In genomic region chr9:93170071-93170470, GRCm38 (mm10) we compare ENCODE assay signal across 22 mouse cellular contexts.
DNase-seq lines count a peak whose midpoint lies in the region; ATAC-seq lines count a peak whose summit lies in the region.
"Had no signal": no experiment of that assay in that cellular context is flagged by ENCODE, and none has a peak within 500 bp of the region (broad histone marks: within the 10 kb centered on the region; RNA-seq: fewer than 3 reads in every experiment).

No protein-coding gene starts in this region.

- H3K27me3 ChIP-seq in midbrain, embryonic 13.5 days, result no peaks in the 10 kb centered on the region
- H3K27me3 ChIP-seq: embryonic facial prominence, embryonic 12.5 days; forebrain, embryonic 13.5 days had no signal

- H3K4me2 ChIP-seq in midbrain, embryonic 13.5 days (replicated peaks), result no peak overlapping the region
- H3K4me2 ChIP-seq: embryonic facial prominence, embryonic 12.5 days; forebrain, embryonic 13.5 days; hindbrain, embryonic 14.5 days; liver, embryonic 11.5 days had no signal

- peak; percentile 59 for DNase-seq in brain, adult 2 months (ENCODE audit: low read depth, low spot score)
- DNase-seq in frontal cortex, adult 2 months (ENCODE audit: extremely low spot score in 1 of 2, low spot score in 1 of 2), result peak; percentile 35 to 78
- DNase-seq in left cerebral cortex, adult 9 months (ENCODE audit: low spot score in 2 of 2), result peak; percentile 13 to 60
- peak; percentile 53 for DNase-seq in right cerebral cortex, postnatal 14 days
- DNase-seq in adrenal gland, adult 2 months, result no peak
- DNase-seq: adrenal gland, adult 8-10 months; cerebellum, adult 9-11 months; gastrocnemius, postnatal 10 days; heart, adult 2 months; heart, postnatal 36 days; kidney, adult 9 months; lung, adult 2 months; lung, postnatal 4 days; retina, postnatal 1 day had no signal

- no peaks in the 10 kb centered on the region for H3K36me3 ChIP-seq in midbrain, embryonic 13.5 days
- H3K36me3 ChIP-seq: embryonic facial prominence, embryonic 12.5 days had no signal

- H3K9ac ChIP-seq in midbrain, embryonic 13.5 days (replicated peaks), result no peak overlapping the region
- H3K9ac ChIP-seq: embryonic facial prominence, embryonic 12.5 days; forebrain, embryonic 13.5 days; hindbrain, embryonic 14.5 days had no signal

- no peaks in the 10 kb centered on the region for H3K9me3 ChIP-seq in midbrain, embryonic 13.5 days
- H3K9me3 ChIP-seq: embryonic facial prominence, embryonic 12.5 days; forebrain, embryonic 13.5 days had no signal

- H3K4me3 ChIP-seq in midbrain, embryonic 13.5 days (replicated peaks), result no peak overlapping the region
- H3K4me3 ChIP-seq: embryonic facial prominence, embryonic 12.5 days; erythroblast, embryonic 14.5 days; forebrain, embryonic 13.5 days; heart, adult 2 months; left cerebral cortex, adult 2 months had no signal

- no peak for ATAC-seq in granulocyte monocyte progenitor cell, adult 5-6 weeks (replicated peaks; ENCODE audit: poor library complexity, severe bottlenecking)
- no peak for ATAC-seq in midbrain, embryonic 13.5 days
- ATAC-seq: forebrain, embryonic 13.5 days had no signal

- no peak overlapping the region for H3K27ac ChIP-seq in midbrain, embryonic 13.5 days
- H3K27ac ChIP-seq: embryonic facial prominence, embryonic 12.5 days; forebrain, embryonic 13.5 days; heart, adult 2 months; hindbrain, embryonic 14.5 days; left cerebral cortex, adult 2 months had no signal

- H3K4me1 ChIP-seq in midbrain, embryonic 13.5 days (replicated peaks), result no peaks in the 10 kb centered on the region
- H3K4me1 ChIP-seq: embryonic facial prominence, embryonic 12.5 days; forebrain, embryonic 13.5 days had no signal
